In the genomic region with DNA sequence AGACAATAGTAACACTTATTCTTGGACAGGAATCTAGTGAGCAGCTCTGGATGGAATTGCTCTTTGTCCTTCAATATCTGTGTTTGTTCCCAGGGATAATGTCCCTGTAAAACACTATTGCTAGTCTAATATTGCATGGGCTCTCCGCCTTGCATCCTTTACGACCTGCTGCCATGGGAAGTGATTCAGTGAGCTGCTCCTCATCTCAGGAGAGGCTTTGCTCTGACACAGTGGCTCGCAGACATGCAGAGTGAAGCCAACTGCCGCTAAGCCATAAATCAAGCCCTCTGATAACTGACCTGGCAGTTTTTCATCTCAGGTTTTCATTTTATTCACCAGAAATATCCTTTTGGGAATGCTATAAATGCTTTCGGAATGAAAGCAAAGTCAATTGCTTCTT, we compare ENCODE assay signal across 25 mouse cellular contexts.
DNase-seq lines count a peak whose midpoint lies in the region; ATAC-seq and TF ChIP-seq lines count a peak whose summit lies in the region.
"Had no signal": no experiment of that assay in that cellular context is flagged by ENCODE, and none has a peak within 500 bp of the region (broad histone marks: within the 10 kb centered on the region; RNA-seq: fewer than 3 reads in every experiment).

No protein-coding gene starts in this region.

- peak; percentile 72 for DNase-seq in 3T3-L1 (ENCODE audit: low read depth, low spot score)
- peak; percentile 14 for DNase-seq in brain, adult 2 months (ENCODE audit: low read depth, low spot score)
- no peak for DNase-seq in right cerebral cortex, adult 2 months (ENCODE audit: low spot score in 2 of 2)
- DNase-seq in adrenal gland, postnatal 10 days, result no peak
- DNase-seq: adrenal gland, adult 8-10 months; cerebellum, adult 9-10 months; gastrocnemius, postnatal 36 days; heart, postnatal 36 days; layer of hippocampus, adult 9-11 months; left cerebral cortex, postnatal 4 days; liver; lung, postnatal 36 days had no signal

- ATAC-seq in intestine, embryonic 15.5 days, result peak; percentile 61; the same call in 1 of the 2 replicates
- no peak for ATAC-seq in intestine, postnatal 0 days
- peak; percentile 91; the same call in 1 of the 2 replicates for ATAC-seq in neural tube, embryonic 14.5 days (ENCODE audit: low read depth)
- ATAC-seq: activated CD4-positive, CD25-positive, alpha-beta regulatory T cell, adult 4 months; forebrain, embryonic 13.5 days; midbrain, embryonic 16.5 days had no signal

- H3K36me3 ChIP-seq in intestine, embryonic 15.5 days, result no peaks in the 10 kb centered on the region
- H3K36me3 ChIP-seq in intestine, postnatal 0 days (ENCODE audit: control insufficient read depth, insufficient read depth), result no peaks in the 10 kb centered on the region
- no peaks in the 10 kb centered on the region for H3K36me3 ChIP-seq in neural tube, embryonic 14.5 days (ENCODE audit: control insufficient read depth, insufficient read depth, low read length)
- H3K36me3 ChIP-seq: embryonic facial prominence, embryonic 13.5 days; heart, embryonic 15.5 days; kidney, embryonic 15.5 days; liver, embryonic 15.5 days; lung, embryonic 15.5 days had no signal

- no peak overlapping the region for H3K4me2 ChIP-seq in intestine, embryonic 15.5 days (replicated peaks)
- H3K4me2 ChIP-seq in intestine, postnatal 0 days (replicated peaks; ENCODE audit: low read depth), result no peak overlapping the region
- no peak overlapping the region for H3K4me2 ChIP-seq in neural tube, embryonic 14.5 days (ENCODE audit: low read depth, low read length)
- H3K4me2 ChIP-seq: embryonic facial prominence, embryonic 13.5 days; forebrain, embryonic 13.5 days; heart, embryonic 15.5 days; hindbrain, embryonic 14.5 days; kidney, embryonic 15.5 days; liver, embryonic 15.5 days; lung, embryonic 15.5 days had no signal

- no peaks in the 10 kb centered on the region for H3K4me1 ChIP-seq in intestine, embryonic 15.5 days (replicated peaks)
- H3K4me1 ChIP-seq in intestine, postnatal 0 days (replicated peaks; ENCODE audit: control insufficient read depth, insufficient read depth, low read length), result no peaks in the 10 kb centered on the region
- H3K4me1 ChIP-seq in neural tube, embryonic 14.5 days (ENCODE audit: control insufficient read depth, insufficient read depth, low read length), result no peaks in the 10 kb centered on the region
- H3K4me1 ChIP-seq: embryonic facial prominence, embryonic 13.5 days; forebrain, embryonic 13.5 days; heart, embryonic 15.5 days; liver, embryonic 15.5 days; lung, embryonic 15.5 days; megakaryocyte, embryonic 14.5 days had no signal

- TF ChIP-seq CTCF in intestine, postnatal 0 days (IDR thresholded peaks at IDR 0.05; ENCODE audit: low read depth), result no peak

- no peaks in the 10 kb centered on the region for H3K9me3 ChIP-seq in intestine, embryonic 15.5 days
- no peaks in the 10 kb centered on the region for H3K9me3 ChIP-seq in intestine, postnatal 0 days (ENCODE audit: control insufficient read depth)
- H3K9me3 ChIP-seq in neural tube, embryonic 14.5 days (ENCODE audit: control insufficient read depth, low read length), result no peaks in the 10 kb centered on the region
- H3K9me3 ChIP-seq: embryonic facial prominence, embryonic 13.5 days; forebrain, embryonic 13.5 days; heart, embryonic 15.5 days; kidney, embryonic 15.5 days; liver, embryonic 15.5 days; lung, embryonic 15.5 days; megakaryocyte, embryonic 14.5 days had no signal

- 25% methylated on average over 5 of the region's 5 CpGs for WGBS in intestine, embryonic 15.5 days
- 25% methylated on average over 5 of the region's 5 CpGs for WGBS in intestine, postnatal 0 days
- 30% methylated on average over 5 of the region's 5 CpGs for WGBS in neural tube, embryonic 14.5 days

- H3K4me3 ChIP-seq in intestine, embryonic 15.5 days (replicated peaks), result no peak overlapping the region
- H3K4me3 ChIP-seq in intestine, postnatal 0 days (ENCODE audit: low read depth, low read length), result no peak overlapping the region
- no peak overlapping the region for H3K4me3 ChIP-seq in neural tube, embryonic 14.5 days (ENCODE audit: low read depth, low read length)
- H3K4me3 ChIP-seq: embryonic facial prominence, embryonic 13.5 days; forebrain, embryonic 13.5 days; heart, embryonic 15.5 days; kidney, embryonic 15.5 days; liver, embryonic 15.5 days; lung, embryonic 15.5 days; megakaryocyte, embryonic 14.5 days had no signal

- H3K9ac ChIP-seq in intestine, embryonic 15.5 days, result no peak overlapping the region
- H3K9ac ChIP-seq in intestine, postnatal 0 days (ENCODE audit: low read depth, low read length), result no peak overlapping the region
- H3K9ac ChIP-seq in neural tube, embryonic 14.5 days (replicated peaks; ENCODE audit: low read depth, low read length), result no peak overlapping the region
- H3K9ac ChIP-seq: embryonic facial prominence, embryonic 13.5 days; forebrain, embryonic 13.5 days; heart, embryonic 15.5 days; hindbrain, embryonic 14.5 days; kidney, embryonic 15.5 days; liver, embryonic 15.5 days; lung, embryonic 15.5 days had no signal

- no peaks in the 10 kb centered on the region for H3K27me3 ChIP-seq in intestine, embryonic 15.5 days (replicated peaks)
- no peaks in the 10 kb centered on the region for H3K27me3 ChIP-seq in intestine, postnatal 0 days (replicated peaks; ENCODE audit: control insufficient read depth, insufficient read depth, low read length)
- no peaks in the 10 kb centered on the region for H3K27me3 ChIP-seq in neural tube, embryonic 14.5 days (ENCODE audit: control insufficient read depth, insufficient read depth, low read length)
- H3K27me3 ChIP-seq: embryonic facial prominence, embryonic 13.5 days; forebrain, embryonic 13.5 days; heart, embryonic 15.5 days; kidney, embryonic 15.5 days; liver, embryonic 15.5 days; lung, embryonic 15.5 days; megakaryocyte, embryonic 14.5 days had no signal

- no peak overlapping the region for H3K27ac ChIP-seq in intestine, embryonic 15.5 days
- no peak overlapping the region for H3K27ac ChIP-seq in intestine, postnatal 0 days (ENCODE audit: low read depth, low read length)
- H3K27ac ChIP-seq in neural tube, embryonic 14.5 days (ENCODE audit: low read depth, low read length), result peak overlapping the region; percentile 48; the same call in 1 of the 2 replicates
- H3K27ac ChIP-seq: embryonic facial prominence, embryonic 13.5 days; forebrain, embryonic 13.5 days; heart, embryonic 15.5 days; hindbrain, embryonic 14.5 days; kidney, embryonic 15.5 days; liver, embryonic 15.5 days; lung, embryonic 15.5 days had no signal

Comparison
In these comparisons a context has a peak if more than half of its experiments do, and no peak if none do; other contexts are left out.
1. DNase-seq: peak in 3T3-L1 (single experiment) and brain, adult 2 months (single experiment); none in right cerebral cortex, adult 2 months (0 of 2) and adrenal gland, postnatal 10 days (single experiment).